In genomic region chr7:79758176-79758575, GRCm38 (mm10) we compare ENCODE assay signal across 24 mouse cellular contexts. TPM values are rescaled to one million over a fixed set of nuclear protein-coding genes. Genes with fewer than 3 reads are reported as not detected.
A peak's percentile ranks its signal among the peaks of the same experiment; 100 is the strongest.
DNase-seq lines count a peak whose midpoint lies in the region; ATAC-seq and TF ChIP-seq lines count a peak whose summit lies in the region.
"Had no signal": no experiment of that assay in that cellular context is flagged by ENCODE, and none has a peak within 500 bp of the region (broad histone marks: within the 10 kb centered on the region; RNA-seq: fewer than 3 reads in every experiment).

No protein-coding gene starts in this region.

- no peak overlapping the region for H3K27ac ChIP-seq in hindbrain, embryonic 16.5 days (ENCODE audit: low read depth, low read length)
- H3K27ac ChIP-seq: heart, adult 2 months; heart, embryonic 13.5 days; kidney, postnatal 0 days; limb, embryonic 10.5 days; liver, embryonic 12.5 days; macrophage; neural tube, embryonic 15.5 days; stomach, postnatal 0 days had no signal

- peak; percentile 60 for DNase-seq in adrenal gland, adult 8-10 months
- DNase-seq in adrenal gland, postnatal 4 days (ENCODE audit: low spot score in 2 of 2) = no peak
- peak; percentile 86 for DNase-seq in adipocyte (ENCODE audit: low spot score)
- DNase-seq in lung, adult 2 months = peak; percentile 20
- DNase-seq in lung, postnatal 25 days (ENCODE audit: low spot score) = peak; percentile 46
- no peak for DNase-seq in kidney, adult 8-10 months
- DNase-seq in kidney, postnatal 25 days = no peak
- DNase-seq: cerebellum, adult 11-12 months; cerebellum, postnatal 10 days; forebrain, postnatal 0 days; gastrocnemius, postnatal 25 days; heart, adult 2 months; heart, postnatal 14 days had no signal

- no peaks in the 10 kb centered on the region for H3K27me3 ChIP-seq in hindbrain, embryonic 16.5 days (replicated peaks; ENCODE audit: control insufficient read depth, insufficient read depth, low read length)
- H3K27me3 ChIP-seq: heart, embryonic 13.5 days; liver, embryonic 12.5 days; neural tube, embryonic 15.5 days had no signal

- no peak for ATAC-seq in hindbrain, embryonic 16.5 days
- ATAC-seq: forebrain, postnatal 0 days; intestine, postnatal 0 days; liver, embryonic 12.5 days had no signal

- no peaks in the 10 kb centered on the region for H3K36me3 ChIP-seq in hindbrain, embryonic 16.5 days (ENCODE audit: control insufficient read depth, insufficient read depth, low read length)
- H3K36me3 ChIP-seq: heart, embryonic 13.5 days; limb, embryonic 10.5 days; liver, embryonic 12.5 days; neural tube, embryonic 15.5 days had no signal

- no peaks in the 10 kb centered on the region for H3K9me3 ChIP-seq in hindbrain, embryonic 16.5 days (ENCODE audit: control insufficient read depth, low read length)
- H3K9me3 ChIP-seq: heart, embryonic 13.5 days; limb, embryonic 10.5 days; liver, embryonic 12.5 days; neural tube, embryonic 15.5 days had no signal

- no peak for TF ChIP-seq CTCF in lung, adult 2 months (IDR thresholded peaks at IDR 0.05; ENCODE audit: insufficient read depth, low read length)

- TF ChIP-seq POLR2A in lung, adult 2 months (IDR thresholded peaks at IDR 0.05; ENCODE audit: borderline replicate concordance, extremely low read depth, low read depth, low read length) = no peak

- H3K4me3 ChIP-seq in lung, adult 2 months (replicated peaks; ENCODE audit: extremely low read depth, low read depth, low read length) = no peak overlapping the region
- no peak overlapping the region for H3K4me3 ChIP-seq in hindbrain, embryonic 16.5 days (ENCODE audit: low read length)
- H3K4me3 ChIP-seq: heart, adult 2 months; heart, embryonic 13.5 days; limb, embryonic 10.5 days; liver, embryonic 12.5 days; neural tube, embryonic 15.5 days had no signal

- H3K4me2 ChIP-seq in hindbrain, embryonic 16.5 days (ENCODE audit: low read length) = no peak overlapping the region
- H3K4me2 ChIP-seq: heart, embryonic 13.5 days; liver, embryonic 12.5 days; neural tube, embryonic 15.5 days had no signal

- WGBS in lung, adult 2 months = 39% methylated on average over 6 of the region's 6 CpGs
- WGBS in hindbrain, embryonic 16.5 days = 77% methylated on average over 6 of the region's 6 CpGs

- H3K4me1 ChIP-seq in lung, adult 2 months (ENCODE audit: control insufficient read depth, insufficient read depth, low read length) = no peaks in the 10 kb centered on the region
- H3K4me1 ChIP-seq in hindbrain, embryonic 16.5 days (ENCODE audit: control insufficient read depth, insufficient read depth, low read depth, low read length) = no peaks in the 10 kb centered on the region
- H3K4me1 ChIP-seq: limb, embryonic 10.5 days; liver, embryonic 12.5 days; neural tube, embryonic 15.5 days had no signal

- H3K9ac ChIP-seq in hindbrain, embryonic 16.5 days (ENCODE audit: low read depth, low read length) = no peak overlapping the region
- H3K9ac ChIP-seq: forebrain, postnatal 0 days; heart, embryonic 13.5 days; liver, embryonic 12.5 days; neural tube, embryonic 15.5 days had no signal

RNA-seq across cellular contexts. Expression of gene Wdr93, which starts 15.2 kb away (rescaled TPM):
- total RNA-seq in adrenal gland, adult 8-10 months (2022) = 1 to 10 TPM in 3 of 4 experiments, under 1 TPM in 1; 0.99 to 1.6 (median 1.3) TPM
- total RNA-seq in adrenal gland, postnatal 4 days (2021) = 1 to 10 TPM; 2.7 to 2.9 TPM
- polyA plus RNA-seq in lung, adult 2 months (2012; rRNA removed) = 1.7 and 1.8 TPM in 2 replicates
- 0.51 and 0.52 TPM in 2 replicates for polyA plus RNA-seq in hindbrain, embryonic 16.5 days (2015; fragmentation: Nextera tagmentation; extraction: Ambion mirVana)
- total RNA-seq: gastrocnemius, postnatal 25 days had no signal

RNA-seq across cellular contexts. Expression of gene Pex11a, which starts 15.2 kb away (rescaled TPM):
- 10 to 100 TPM; 52.5 to 60.1 (median 54.5) TPM for total RNA-seq in adrenal gland, adult 8-10 months (2022)
- 10 to 100 TPM; 35.7 to 37.7 TPM for total RNA-seq in adrenal gland, postnatal 4 days (2021)
- 17.9 and 18.6 TPM in 2 replicates for polyA plus RNA-seq in lung, adult 2 months (2012; rRNA removed)
- polyA plus RNA-seq in hindbrain, embryonic 16.5 days (2015; fragmentation: Nextera tagmentation; extraction: Ambion mirVana) = 13.2 and 13.6 TPM in 2 replicates

RNA-seq across cellular contexts. Expression of gene Plin1, which starts 25.5 kb away (rescaled TPM):
- 100 to 1,000 TPM; 277 to 564 (median 391) TPM for total RNA-seq in adrenal gland, adult 8-10 months (2022)
- 100 to 1,000 TPM; 360 to 412 TPM for total RNA-seq in adrenal gland, postnatal 4 days (2021)
- 48.1 and 83.8 TPM in 2 replicates for polyA plus RNA-seq in lung, adult 2 months (2012; rRNA removed)
- 0.19 and 0.46 TPM in 2 replicates for polyA plus RNA-seq in hindbrain, embryonic 16.5 days (2015; fragmentation: Nextera tagmentation; extraction: Ambion mirVana)
- total RNA-seq: forebrain, postnatal 0 days had no signal
- polyA plus RNA-seq: embryonic facial prominence, embryonic 11.5 days; forebrain, postnatal 0 days; heart, embryonic 13.5 days; hindbrain, embryonic 11.5 days; intestine, postnatal 0 days; limb, embryonic 10.5 days; liver, embryonic 12.5 days; macrophage; stomach, postnatal 0 days had no signal

RNA-seq across cellular contexts. Expression of gene Mesp1, which starts 35.4 kb away (rescaled TPM):
- not detected for total RNA-seq in adrenal gland, adult 8-10 months (2022)
- total RNA-seq in adrenal gland, postnatal 4 days (2021) = under 1 TPM in 1 of 2 experiments, not detected in 1; 0.31 TPM
- polyA plus RNA-seq in lung, adult 2 months (2012; rRNA removed) = 18.8 and 27.6 TPM in 2 replicates
- 0.29 and 0.44 TPM in 2 replicates for polyA plus RNA-seq in hindbrain, embryonic 16.5 days (2015; fragmentation: Nextera tagmentation; extraction: Ambion mirVana)
- total RNA-seq: gastrocnemius, postnatal 25 days; heart, adult 2 months; heart, postnatal 14 days had no signal
- polyA plus RNA-seq: heart, adult 2 months; hindbrain, embryonic 11.5 days; limb, embryonic 10.5 days; liver, embryonic 12.5 days; macrophage; neural tube, embryonic 15.5 days; stomach, postnatal 0 days had no signal

RNA-seq across cellular contexts. Expression of gene Kif7, which starts 42.7 kb away (rescaled TPM):
- total RNA-seq in adrenal gland, adult 8-10 months (2022) = 1 to 10 TPM; 2.8 to 6.4 (median 4.2) TPM
- total RNA-seq in adrenal gland, postnatal 4 days (2021) = 10 to 100 TPM; 10.6 to 11.0 TPM
- 3.5 and 3.8 TPM in 2 replicates for polyA plus RNA-seq in lung, adult 2 months (2012; rRNA removed)
- 1.6 and 1.7 TPM in 2 replicates for polyA plus RNA-seq in hindbrain, embryonic 16.5 days (2015; fragmentation: Nextera tagmentation; extraction: Ambion mirVana)

Comparison
In these comparisons a context has a peak if more than half of its experiments do, and no peak if none do; other contexts are left out.
1. DNase-seq: peak in adrenal gland, adult 8-10 months (single experiment), adipocyte (single experiment), lung, adult 2 months (single experiment) and lung, postnatal 25 days (single experiment); none in adrenal gland, postnatal 4 days (0 of 2), kidney, adult 8-10 months (0 of 2) and kidney, postnatal 25 days (0 of 2).